Mouse (Mus musculus): ENCODE data around the gene D630003M21Rik.

DNA sequence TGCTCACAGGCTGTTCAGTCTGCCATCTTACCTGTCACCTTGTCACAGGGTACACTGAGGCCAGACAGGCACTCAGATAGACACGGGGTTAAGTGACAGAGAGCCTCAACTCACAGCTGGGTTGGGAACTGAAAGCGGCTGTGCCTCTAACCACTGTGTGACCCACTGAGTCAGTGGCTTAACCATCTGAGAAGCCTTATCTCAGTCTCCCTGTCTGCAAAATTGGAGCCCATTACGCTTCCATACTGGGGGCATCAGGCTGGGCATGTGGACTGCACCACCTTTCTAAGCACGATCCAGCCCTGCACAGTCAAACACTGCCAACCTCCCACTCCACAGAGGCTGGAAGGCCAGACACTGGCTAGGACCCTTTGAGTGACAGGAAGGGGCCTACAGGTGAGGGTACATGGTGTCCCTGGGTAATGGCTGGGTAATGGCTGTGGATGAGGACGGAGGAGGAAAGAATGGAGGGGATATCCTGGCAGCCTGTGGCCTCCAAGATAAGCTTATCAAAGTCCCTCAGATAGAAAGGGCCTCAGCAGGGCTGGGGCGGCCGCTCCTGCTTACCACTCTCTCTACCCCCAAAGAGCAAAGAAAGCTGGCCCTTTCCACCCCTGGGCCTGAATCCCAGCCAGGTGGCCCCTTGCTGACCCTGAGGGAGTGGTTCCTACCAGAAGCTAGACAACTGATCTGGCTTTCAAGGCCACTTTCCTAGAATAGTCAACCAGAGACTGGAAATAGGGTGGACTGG is 87.2 kb downstream of the D630003M21Rik start:
- TF ChIP-seq POLR2A (IDR thresholded peaks at IDR 0.05; ENCODE audit: borderline replicate concordance, low read depth, low read length) (no peak), CTCF (IDR thresholded peaks at IDR 0.05; ENCODE audit: low read depth, low read length) (no peak)

Data from bone marrow macrophage, adult 2 months (primary cell).